Mouse (Mus musculus): Measurements from ENCODE around the gene Lman2.

Lman2 gene

DNA sequence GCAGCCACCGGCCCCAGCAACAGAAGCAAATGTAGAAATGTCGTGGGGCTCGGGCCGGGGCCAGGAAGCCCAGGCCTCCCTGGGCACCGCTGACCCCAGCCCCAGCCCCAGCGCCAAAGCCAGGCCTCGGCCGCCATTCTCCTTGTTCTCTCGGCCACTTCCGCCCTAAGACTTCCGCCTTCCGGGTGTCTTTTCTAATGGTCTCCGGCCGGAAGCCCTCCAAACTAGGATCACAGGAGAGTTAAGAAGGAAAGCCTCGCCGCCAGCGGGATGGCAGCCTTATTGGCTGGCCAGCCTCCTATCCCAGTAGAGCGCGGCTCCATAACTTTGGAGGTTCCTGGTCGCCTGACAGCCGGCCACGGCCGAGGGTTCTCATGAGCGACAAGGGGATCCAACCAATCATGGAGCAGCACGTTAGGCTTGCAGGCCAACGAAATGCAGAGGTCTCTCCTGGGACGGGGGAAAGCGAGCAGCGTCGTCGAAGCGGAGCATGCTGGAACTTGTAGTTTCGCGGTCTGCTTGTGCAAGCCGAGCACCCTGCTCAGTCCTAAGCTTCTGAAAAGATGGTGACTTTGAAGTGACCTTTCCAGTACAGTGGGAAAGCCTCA, at the start of gene Lman2:
Gene Lman2 (minus strand): TSS at position 331 of the 608 bp plus-strand sequence.
- peak; percentile 98 for DNase-seq (ENCODE audit: low read depth, low spot score)

DNA sequence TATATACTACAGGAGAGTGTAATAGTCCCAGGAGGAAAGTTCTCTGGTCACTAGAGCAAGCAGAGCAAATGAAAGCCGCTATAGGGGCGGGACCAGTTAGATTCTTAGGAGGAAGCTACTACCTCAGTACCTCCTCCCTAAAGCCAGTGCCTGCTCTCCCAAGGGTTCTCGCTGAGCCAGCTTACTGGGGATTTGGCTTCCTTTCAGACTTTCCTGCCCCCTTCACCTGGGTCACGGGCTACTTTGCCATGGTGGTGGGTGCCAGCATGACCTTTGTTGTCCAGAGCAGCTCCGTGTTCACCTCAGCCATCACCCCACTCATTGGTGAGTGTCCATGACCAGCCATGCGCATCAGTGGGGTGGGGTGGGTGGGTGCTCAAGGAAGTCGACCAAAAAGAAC, 49.2 kb upstream of the Lman2 start:
- no peak for DNase-seq (ENCODE audit: low read depth, low spot score)

DNA sequence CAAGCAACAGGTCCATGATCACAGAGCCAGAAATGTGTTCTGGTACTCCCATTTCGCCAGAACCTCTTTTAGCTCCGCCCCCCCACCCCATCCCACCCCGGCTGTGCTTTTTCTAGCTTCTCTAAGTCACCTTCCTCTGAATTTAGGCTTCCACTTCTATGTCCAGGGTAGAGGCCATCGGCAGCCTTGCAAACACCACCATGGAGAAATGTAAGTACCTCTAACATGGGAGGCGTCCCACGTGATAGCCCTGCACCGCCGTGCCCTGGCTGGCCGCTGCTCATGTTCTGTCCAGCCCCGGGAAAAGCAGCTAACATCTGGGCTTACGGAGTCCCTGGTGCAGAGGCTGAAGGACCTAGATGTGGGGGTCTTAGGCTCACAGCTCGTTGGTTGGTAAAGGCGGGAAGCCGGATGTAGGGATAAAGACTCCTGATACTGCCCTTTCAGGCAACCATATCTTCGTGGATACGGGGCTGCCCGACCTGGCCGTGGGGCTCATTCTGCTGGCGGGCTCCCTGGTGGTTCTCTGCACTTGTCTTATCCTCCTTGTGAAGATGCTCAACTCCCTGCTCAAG, 46.0 kb upstream of the Lman2 start:
- no peak for DNase-seq (ENCODE audit: low read depth, low spot score)

DNA sequence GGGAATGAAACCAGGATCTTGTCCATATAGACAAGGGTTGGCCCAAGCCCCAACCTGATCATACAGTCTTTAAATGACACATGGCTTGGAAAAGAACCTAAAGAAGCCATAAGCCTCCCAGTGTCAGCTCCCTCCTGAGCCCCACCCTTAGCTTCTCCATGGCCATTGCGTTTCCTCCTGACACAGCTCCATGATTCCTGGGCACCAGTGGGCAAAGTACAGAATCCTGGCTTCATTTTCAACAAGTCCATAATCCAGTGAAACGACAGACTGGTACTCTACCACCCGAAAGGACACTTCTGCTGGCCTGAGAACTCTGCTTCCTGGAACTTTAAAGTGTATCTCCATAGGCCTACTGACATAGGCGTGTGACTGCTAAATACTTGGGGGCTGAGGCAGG, 44.8 kb upstream of the Lman2 start:
- no peak for DNase-seq (ENCODE audit: low read depth, low spot score)

DNA sequence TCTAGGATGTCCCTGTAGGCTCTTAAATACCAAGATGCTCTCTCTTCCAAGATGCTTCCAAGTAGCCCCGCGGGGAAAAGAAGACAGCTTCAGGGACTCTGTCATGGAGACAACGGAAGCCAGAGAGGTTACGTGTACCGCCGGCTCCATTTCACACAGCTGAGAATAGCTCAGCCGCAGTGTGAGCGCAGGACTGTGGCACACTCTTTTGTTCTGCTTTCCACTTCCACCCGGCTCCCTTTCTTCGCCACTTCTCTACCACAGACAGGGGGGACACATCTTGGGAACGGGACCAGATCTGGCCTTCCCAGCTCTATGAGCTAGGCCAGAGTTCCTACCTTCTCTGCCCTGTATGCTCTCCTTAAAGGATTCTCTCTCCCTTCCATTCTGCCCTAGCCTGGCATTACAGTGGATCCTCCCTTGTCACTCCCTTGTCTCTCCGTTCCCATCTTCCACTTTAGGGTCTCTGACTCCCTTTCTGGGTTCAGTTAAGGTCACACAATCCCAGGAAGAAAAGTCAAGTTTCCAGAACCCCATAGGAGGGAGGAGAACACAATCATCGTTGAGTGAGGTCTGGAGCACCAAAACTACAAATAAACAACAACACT, 43.3 kb upstream of the Lman2 start:
- no peak for DNase-seq (ENCODE audit: low read depth, low spot score)

DNA sequence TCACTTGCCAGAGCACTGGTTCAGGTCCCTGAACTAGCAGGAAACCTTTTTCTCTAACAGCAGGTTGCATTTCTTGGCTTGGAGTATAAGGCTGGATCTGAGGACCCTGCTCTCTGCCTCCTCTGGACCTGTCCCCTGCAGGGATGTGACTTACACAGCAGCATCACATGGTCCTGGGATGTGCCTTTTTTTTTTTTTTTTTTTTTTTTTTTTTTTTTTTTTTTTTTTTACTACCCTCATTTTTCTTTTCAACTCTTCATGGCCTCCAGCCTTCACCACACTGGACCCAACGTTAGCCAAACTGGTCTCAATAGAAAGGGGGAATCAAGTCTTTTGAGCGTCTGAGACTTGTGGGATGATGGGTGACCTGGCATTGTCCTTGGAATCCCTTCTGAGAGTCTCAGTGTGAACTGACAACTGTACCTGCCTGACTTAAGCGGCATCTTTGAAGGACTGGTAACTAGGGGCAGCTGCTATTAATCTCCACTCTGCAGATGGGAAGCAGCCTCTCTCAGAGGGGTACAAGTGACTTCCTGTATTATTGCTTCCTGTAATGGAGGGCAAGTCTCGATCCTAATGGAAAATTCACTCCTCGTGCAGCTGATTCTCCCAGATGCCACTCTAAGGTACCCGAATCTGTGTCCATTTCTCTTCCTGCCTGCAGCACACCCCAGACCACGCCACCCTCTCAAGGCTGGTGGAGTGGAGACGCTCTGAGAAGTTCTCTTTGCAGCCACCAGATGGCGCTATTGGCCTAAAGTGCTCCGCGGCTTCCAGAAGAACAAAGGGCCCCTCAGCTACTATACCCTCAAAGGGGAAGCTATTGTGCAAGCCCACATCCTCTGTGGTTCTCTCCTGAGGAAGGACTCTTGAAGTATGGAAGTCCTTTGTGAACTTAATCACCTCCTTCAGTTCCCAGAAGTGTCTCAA, 42.5 kb upstream of the Lman2 start:
- DNase-seq (ENCODE audit: low read depth, low spot score), result peak; percentile 84

DNA sequence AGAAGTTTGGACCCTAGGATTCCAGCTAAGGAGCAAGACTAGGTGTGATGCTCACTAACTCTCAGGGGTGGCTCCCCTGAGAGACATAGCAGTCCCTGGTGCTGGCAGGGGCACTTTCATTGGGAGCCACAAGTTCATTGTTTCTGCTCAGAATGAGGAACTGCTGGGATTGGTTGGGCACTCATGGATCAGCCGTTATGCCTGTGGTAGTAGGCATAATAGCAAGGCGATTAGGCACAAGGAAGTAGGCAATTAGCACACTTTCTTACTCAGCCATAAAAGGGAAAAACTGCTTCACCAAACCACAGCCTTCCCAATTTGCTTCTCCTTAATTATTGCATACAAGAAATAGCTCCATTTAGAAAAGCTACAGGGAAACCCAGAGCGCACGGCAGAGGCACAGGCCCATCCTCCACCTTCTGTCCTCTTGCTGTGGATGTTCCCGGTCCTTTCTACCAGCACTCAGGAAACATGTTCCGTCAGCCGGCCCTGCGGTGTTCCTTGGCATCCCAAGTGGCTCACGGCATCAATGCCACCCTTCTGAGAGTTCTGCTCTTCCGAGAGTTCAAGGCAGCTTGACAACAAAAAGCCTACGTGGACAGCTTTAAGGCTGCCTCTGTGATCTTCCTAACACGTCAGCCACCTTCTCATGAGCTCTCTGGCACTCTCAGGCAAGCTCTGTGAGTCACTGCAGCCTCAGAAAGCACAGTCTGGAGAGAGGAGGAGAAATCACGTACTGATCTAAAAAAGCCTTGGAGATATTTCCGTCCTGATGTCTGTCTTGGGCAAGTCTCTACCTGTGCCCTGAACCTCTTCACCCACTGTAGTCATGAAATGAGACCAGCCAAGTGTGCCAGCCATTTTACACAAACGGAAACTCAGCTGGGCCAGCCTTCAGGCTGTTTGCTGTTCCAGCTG, 41.6 kb upstream of the Lman2 start:
- DNase-seq (ENCODE audit: low read depth, low spot score), result no peak

DNA sequence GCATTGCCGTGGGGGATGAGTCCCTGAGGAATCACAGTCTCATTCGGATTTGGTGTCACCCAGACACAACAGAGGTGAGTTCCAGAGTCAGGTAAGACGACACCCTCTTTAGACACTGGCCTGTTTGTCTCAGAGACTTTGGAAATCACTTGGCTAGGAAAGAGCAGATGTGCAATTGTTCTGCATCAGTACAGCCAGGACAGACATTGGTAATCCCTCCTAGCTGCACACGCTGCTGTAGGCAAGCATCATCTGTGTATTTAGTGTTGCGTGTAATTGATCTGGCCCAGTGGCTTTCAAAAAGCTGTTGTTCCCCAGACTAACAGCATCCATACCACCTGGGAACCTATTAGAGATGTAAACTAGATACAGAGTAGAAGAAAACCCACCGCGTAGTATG, 40.7 kb upstream of the Lman2 start:
- no peak for DNase-seq (ENCODE audit: low read depth, low spot score)

DNA sequence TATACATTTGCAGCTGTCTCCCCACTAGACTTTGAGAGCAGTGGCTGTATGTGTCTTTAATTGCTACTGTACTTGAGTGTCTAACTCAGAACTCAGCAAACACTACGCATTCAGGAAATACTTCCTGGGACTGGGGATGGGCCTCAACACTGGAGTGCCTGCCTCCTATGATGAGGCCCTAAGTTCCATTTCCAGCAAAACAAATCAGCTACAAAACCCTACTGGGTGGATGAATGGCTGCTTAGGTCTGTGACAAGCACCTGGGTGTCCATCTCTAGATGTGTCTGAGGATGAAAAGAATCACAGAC, 37.4 kb upstream of the Lman2 start:
- DNase-seq (ENCODE audit: low read depth, low spot score), result no peak

DNA sequence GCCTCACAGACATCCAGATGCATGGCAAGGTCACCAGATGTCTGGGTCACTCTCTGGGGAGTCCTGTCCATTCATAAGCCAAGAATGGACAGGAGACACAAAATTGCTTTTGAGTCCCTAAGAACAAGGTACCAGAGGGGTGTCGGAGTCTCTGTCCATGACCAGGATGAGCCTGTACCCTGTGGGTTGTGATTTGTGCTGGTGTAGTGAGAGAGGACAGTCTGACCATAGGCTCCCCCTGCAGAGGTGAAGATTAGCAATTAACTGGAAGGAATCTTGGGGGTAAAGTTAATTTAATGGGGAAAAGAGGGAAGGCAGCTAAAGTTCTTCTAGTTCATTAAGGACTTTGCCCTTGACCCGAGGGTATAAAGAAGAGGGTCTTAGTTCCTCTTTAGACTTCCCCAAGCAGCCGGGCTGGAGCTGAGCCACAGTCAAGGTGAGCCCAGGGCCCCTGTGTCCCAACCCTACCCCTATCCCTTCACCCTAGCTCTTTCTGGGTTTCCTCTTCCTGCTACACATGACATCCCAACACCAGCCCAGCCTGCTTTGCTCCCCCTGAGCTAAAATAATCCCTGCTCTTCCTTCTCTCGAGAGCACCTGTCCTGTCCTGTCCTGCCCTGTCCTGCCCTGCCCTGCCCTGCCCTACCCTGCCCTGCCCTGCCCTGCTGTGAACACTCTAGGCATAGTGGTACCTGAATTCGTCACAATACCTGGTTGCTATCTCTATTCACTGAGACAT, 36.9 kb upstream of the Lman2 start:
- DNase-seq (ENCODE audit: low read depth, low spot score), result no peak

DNA sequence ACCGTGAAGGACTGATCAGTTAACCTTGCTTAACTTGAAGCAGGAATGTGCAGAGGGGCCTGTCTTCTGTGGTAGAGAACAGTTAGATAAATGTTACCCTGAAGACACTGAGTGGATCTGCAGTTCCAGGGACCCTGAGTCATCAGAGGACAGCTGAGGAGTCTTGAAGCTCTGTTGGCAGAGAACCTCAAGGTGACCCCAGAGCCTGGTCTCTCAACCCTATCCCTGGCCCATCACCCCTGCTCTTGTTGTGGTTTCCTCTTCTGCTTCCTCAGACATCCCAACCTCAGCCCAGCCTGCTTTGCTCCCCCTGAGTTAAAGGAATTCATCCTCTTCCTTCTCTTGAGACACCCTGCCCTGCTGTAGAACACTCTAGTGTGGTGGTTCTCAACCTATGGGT, 35.5 kb upstream of the Lman2 start, which contains the start of gene Slc34a1:
Gene Slc34a1 (plus strand): TSS at position 100 of the 400 bp plus-strand sequence.
- DNase-seq (ENCODE audit: low read depth, low spot score), result no peak

DNA sequence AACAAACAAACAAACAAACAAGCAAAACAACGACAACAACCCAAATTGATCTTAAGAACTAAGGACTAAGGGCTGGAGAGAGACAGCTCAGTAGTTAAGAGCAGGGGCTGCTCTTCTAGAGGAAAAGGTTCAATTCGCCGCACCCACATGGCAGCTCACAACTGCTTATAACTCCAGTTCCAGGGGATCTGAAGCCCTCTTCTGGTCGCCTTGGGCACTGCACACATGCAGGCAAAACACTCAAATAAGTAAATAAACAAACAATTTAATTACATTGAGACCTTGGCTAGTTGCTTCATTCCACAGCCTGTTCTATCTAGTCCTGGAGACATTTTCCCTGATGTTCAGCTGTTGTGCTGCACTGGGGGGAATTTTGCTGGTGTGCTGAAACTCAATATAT, 30.4 kb upstream of the Lman2 start:
- DNase-seq (ENCODE audit: low read depth, low spot score), result peak; percentile 74

DNA sequence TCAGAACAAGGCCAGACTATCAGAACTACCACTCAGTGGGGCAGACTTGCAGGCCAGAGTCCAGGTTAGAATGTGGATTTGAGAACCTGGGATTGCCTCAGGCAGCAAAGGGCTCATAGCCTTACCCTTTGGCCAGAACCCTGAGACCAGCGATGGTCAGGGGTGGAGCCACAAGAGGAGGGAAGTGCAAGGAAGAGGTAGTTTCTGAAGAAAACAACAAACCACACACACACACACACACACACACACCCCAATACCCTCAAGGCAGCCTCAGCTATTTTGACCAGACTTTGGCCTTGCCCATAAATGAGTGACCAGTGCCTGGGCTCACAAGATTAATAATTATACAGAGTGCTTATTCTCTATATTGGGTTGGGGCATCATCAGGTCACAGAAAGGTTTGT, 29.0 kb upstream of the Lman2 start:
- DNase-seq (ENCODE audit: low read depth, low spot score), result no peak

DNA sequence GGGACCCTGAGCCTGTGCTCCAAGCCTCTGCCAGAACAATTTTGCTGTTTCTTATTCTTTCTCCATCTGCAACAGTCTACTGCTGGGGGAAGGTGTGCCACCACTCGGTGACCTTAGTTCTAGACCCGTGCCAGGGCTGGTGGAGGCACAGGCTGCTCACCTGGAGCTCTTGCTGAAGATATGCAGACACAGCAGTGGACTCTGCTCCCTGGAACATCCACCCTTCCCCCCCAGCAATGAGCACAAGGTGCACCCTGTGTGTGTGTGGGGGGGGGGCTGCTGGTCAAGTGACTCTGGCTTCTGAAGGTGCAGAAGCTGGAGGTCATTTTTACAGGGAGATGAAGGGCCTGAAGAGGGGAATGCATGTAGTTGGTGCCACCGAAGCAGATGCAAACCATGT, 28.1 kb upstream of the Lman2 start:
- DNase-seq (ENCODE audit: low read depth, low spot score), result no peak

DNA sequence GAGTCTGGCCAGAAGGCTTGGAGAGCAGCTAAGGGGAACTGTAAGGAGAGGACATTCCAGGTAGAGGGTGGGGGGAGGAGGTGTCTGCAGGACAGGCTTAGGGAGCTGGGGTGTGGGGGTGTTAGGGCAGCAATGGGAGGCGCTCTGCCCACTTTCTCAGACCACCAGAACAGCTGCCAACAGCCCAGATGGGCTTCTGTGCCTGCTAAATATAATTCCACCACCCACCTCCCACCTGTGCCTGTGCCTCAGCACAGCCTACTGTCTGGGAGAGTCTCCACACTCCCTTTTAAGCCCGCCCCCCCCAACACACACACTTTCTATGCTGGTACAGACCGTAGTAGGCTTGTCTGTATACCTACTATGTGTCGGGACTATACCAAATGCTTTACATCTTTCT, 19.2 kb upstream of the Lman2 start:
- DNase-seq (ENCODE audit: low read depth, low spot score), result no peak

DNA sequence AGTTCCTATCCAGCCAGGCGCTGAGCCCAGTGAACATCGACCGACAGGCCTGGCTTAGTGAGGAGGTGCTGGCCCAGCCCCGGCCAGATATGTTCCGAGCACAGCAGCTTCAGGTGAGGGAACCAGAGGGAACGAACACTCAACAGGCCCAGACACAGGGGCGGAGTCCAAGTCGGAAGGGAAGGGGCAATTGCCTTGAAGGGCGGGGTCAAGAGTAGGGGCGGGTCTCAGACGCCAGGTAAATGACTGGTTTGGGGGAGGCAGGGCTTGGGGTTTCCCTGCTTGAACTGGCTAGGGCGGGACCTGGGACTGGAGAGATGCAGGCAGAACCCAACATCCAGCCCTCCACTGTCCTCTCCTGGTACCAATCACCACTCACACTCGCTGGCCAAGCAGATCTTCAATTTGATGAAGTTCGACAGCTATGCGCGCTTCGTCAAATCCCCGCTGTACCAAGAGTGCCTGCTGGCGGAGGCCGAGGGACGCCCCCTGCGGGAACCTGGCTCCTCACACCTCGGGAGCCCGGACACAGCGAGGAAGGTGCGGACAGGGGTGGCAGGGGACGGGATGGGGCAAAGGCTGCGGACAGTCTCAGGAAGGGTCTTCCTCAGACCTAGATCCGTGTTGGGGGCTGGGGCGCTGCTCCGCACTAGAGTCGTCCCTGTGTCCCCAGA, 16.5 kb upstream of the Lman2 start:
- DNase-seq (ENCODE audit: low read depth, low spot score), result no peak

DNA sequence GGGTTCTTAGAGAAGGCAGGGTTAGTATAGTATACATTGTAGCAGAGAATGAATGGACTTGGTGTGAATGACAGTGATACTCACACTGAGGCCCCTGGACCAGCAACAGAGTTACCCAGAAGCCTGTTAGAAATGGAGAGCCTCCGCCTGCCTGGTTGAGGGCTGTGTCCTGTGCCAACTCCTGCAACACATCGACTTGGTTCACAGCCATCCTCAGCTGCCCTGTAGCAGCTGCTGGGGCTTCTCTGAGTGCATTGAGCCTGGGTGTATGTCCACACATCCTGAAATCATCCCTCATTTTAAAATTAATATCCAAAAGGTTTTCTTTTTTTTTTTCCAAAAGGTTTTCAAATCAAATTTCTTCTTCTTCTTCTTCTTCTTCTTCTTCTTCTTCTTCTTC, 13.3 kb upstream of the Lman2 start:
- no peak for DNase-seq (ENCODE audit: low read depth, low spot score)

DNA sequence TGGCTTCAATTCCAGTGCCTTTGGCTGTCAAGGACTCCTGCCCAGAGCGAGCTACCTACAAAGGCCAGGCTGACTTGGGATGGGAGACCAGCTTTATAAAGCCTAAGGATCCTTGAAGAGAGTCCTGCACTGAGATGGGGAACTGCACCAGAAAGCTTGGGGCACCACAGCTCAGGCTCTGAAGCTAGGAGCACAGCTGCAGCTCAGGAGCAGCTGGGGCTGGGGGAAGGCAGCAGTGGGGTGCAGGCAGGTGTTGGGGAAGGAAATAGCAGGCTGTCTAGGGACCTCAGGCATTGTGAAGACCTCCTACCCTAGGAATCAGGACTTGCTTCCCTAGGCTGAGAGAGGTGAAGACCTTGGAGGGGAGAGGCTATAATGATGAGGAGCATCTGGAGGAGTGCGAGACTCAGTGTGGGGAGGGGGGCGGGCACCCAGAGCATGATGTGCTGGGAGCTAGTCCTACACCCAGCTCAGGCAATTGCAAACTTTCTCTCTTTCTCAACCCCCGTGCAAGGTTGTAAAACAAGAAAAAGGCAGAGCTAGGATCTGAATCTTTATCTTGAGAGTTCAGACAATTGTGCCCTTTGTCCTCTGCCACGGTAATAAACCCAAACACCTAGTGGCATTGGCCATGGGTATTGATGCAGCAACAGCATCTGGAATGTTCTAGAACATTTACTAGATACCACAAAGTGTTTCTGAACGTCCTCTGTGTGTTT, 11.8 kb upstream of the Lman2 start:
- peak; percentile 71 for DNase-seq (ENCODE audit: low read depth, low spot score)

DNA sequence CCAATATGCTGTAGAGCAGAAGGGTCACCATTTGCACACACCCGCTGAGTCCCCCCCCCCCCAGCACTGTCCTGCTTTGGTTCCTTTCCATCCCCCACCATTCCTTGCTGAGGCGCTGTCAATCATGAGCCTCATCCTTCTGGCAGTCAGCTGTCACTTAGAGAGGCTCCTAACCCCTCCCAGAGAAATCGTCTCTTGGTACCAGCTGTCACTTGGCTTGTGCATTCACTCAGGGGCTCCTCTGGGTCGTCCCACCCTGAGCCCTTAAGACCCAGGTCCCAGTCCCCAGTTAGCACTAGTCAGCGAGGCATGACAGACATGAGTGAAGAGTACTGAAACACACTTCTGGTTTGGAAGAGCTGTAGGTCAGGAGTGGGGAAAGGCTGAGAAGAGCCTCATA, 9.2 kb upstream of the Lman2 start:
- DNase-seq (ENCODE audit: low read depth, low spot score), result no peak
